Mouse (Mus musculus): ENCODE results near the gene Ptprn2.

GRCm38 (mm10) chr12:117227236-117227635 lies 741.7 kb downstream of the Ptprn2 start:
- TF ChIP-seq POLR2A (IDR thresholded peaks at IDR 0.05; ENCODE audit: insufficient read depth, low read length) = no peak
- TF ChIP-seq CTCF (IDR thresholded peaks at IDR 0.05; ENCODE audit: low read depth, low read length) = no peak

All from ES-Bruce4 (cell line).